Mouse (Mus musculus): ENCODE measurements at regions not wholly inside any gene's neighbourhood (a gene's known extent, or its start where the extent isn't known, plus 50 kb on each side); places are given as distances from the start of the nearest gene placed in this dataset.
A peak's percentile ranks its signal among the peaks of the same experiment; 100 is the strongest.

- Histone ChIP-seq H3K27ac (ENCODE audit: low read length) (no peak overlapping the region), H3K9ac (ENCODE audit: low read length) (no peak overlapping the region), H3K4me3 (ENCODE audit: low read length) (no peak overlapping the region), H3K36me3 (ENCODE audit: control insufficient read depth, insufficient read depth) (no peaks in the 10 kb centered on the region), H3K4me1 (ENCODE audit: control insufficient read depth, insufficient read depth, low read length) (no peaks in the 10 kb centered on the region), H3K9me3 (replicated peaks; ENCODE audit: control insufficient read depth, low read length) (no peaks in the 10 kb centered on the region), H3K27me3 (ENCODE audit: control insufficient read depth, insufficient read depth, low read length) (peaks cover 8% of the 10 kb centered on the region), H3K4me2 (ENCODE audit: low read depth, low read length) (no peak overlapping the region)
- ATAC-seq (replicated peaks; ENCODE audit: extremely low read depth, insufficient read depth, low FRiP score), result no peak
- WGBS, result 76% methylated on average over 9 of the region's 9 CpGs
Measured at GRCm38 (mm10) chr8:92219181-92219890, 138.1 kb upstream of the Irx5 start.

GRCm38 (mm10) chr8:92217521-92217920 is 139.9 kb upstream of the Irx5 start:
- Histone ChIP-seq H3K27ac (ENCODE audit: low read length) (no peak overlapping the region), H3K4me2 (ENCODE audit: low read depth, low read length) (no peak overlapping the region), H3K36me3 (ENCODE audit: control insufficient read depth, insufficient read depth) (no peaks in the 10 kb centered on the region), H3K9me3 (replicated peaks; ENCODE audit: control insufficient read depth, low read length) (no peaks in the 10 kb centered on the region), H3K4me3 (ENCODE audit: low read length) (no peak overlapping the region), H3K9ac (ENCODE audit: low read length) (no peak overlapping the region), H3K4me1 (ENCODE audit: control insufficient read depth, insufficient read depth, low read length) (no peaks in the 10 kb centered on the region), H3K27me3 (ENCODE audit: control insufficient read depth, insufficient read depth, low read length) (peaks cover 11% of the 10 kb centered on the region)
- WGBS, result 83% methylated on average over 2 of the region's 2 CpGs
- no peak for ATAC-seq (replicated peaks; ENCODE audit: extremely low read depth, insufficient read depth, low FRiP score)

DNA sequence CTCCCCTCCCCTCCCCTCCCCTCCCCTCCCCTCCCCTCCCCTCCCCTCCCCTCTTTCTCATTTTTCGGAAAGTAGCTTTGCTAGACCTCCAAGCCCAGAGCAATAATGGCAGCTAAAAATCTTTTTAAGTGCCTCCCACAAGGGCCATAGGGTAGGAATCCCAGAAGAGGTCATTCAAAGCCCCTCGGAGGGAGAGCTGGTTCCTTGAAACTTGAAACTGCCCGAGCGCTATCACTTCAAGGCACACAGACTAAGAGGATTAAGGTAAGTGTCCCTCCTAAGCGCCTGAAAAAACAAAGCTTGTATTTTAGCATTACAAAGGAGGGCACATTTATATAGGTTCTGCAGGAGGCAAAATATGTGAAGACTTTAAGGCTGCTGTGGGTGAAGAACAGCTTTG is 141.2 kb upstream of the Irx5 start:
- peaks cover 11% of the 10 kb centered on the region for H3K27me3 ChIP-seq (ENCODE audit: control insufficient read depth, insufficient read depth, low read length)
- no peak overlapping the region for H3K4me2 ChIP-seq (ENCODE audit: low read depth, low read length)
- whole genome bisulfite sequencing, result 14% methylated on average over 5 of the region's 5 CpGs
- no peak overlapping the region for H3K4me3 ChIP-seq (ENCODE audit: low read length)
- H3K4me1 ChIP-seq (ENCODE audit: control insufficient read depth, insufficient read depth, low read length), result no peaks in the 10 kb centered on the region
- H3K36me3 ChIP-seq (ENCODE audit: control insufficient read depth, insufficient read depth), result no peaks in the 10 kb centered on the region
- no peak overlapping the region for H3K9ac ChIP-seq (ENCODE audit: low read length)
- no peak overlapping the region for H3K27ac ChIP-seq (ENCODE audit: low read length)
- H3K9me3 ChIP-seq (replicated peaks; ENCODE audit: control insufficient read depth, low read length), result no peaks in the 10 kb centered on the region
- ATAC-seq (replicated peaks; ENCODE audit: extremely low read depth, insufficient read depth, low FRiP score), result no peak

- 78% methylated on average over 14 of the region's 14 CpGs for WGBS
- no peak overlapping the region for H3K27ac ChIP-seq (ENCODE audit: low read length)
- no peak overlapping the region for H3K4me3 ChIP-seq (ENCODE audit: low read length)
- no peak overlapping the region for H3K9ac ChIP-seq (ENCODE audit: low read length)
- no peak for ATAC-seq (replicated peaks; ENCODE audit: extremely low read depth, insufficient read depth, low FRiP score)
- no peaks in the 10 kb centered on the region for H3K9me3 ChIP-seq (replicated peaks; ENCODE audit: control insufficient read depth, low read length)
- H3K27me3 ChIP-seq (ENCODE audit: control insufficient read depth, insufficient read depth, low read length), result peaks cover 11% of the 10 kb centered on the region
- no peak overlapping the region for H3K4me2 ChIP-seq (ENCODE audit: low read depth, low read length)
- no peaks in the 10 kb centered on the region for H3K4me1 ChIP-seq (ENCODE audit: control insufficient read depth, insufficient read depth, low read length)
- no peaks in the 10 kb centered on the region for H3K36me3 ChIP-seq (ENCODE audit: control insufficient read depth, insufficient read depth)
Measured at GRCm38 (mm10) chr8:92212786-92213535, 144.5 kb upstream of the Irx5 start.

DNA sequence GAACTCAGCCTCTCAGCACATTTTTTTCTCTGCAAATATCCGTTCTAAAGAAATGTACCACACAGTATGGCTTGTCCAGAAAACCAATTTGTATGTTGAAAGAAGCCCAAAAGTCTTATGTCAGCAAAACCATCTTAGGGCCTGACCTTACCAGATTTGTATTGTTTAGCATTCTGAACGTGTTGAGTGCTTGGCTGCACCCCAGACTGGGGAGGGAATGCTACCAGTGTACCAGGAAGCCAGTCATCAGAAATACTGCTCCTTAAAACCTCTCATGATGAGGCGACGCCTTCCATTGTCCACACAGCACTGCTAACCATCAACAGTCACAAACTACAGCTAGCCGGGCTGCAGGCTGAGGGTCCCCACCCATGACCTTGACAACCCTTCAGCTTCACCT is 148.3 kb upstream of the Irx5 start:
- no peak for ATAC-seq (replicated peaks; ENCODE audit: extremely low read depth, insufficient read depth, low FRiP score)
- no peak overlapping the region for H3K4me3 ChIP-seq (ENCODE audit: low read length)
- H3K4me1 ChIP-seq (ENCODE audit: control insufficient read depth, insufficient read depth, low read length), result no peaks in the 10 kb centered on the region
- H3K36me3 ChIP-seq (ENCODE audit: control insufficient read depth, insufficient read depth), result no peaks in the 10 kb centered on the region
- 0 out of 2 replicates have a peak, but pooled peaks cover 3% of the 10 kb centered on the region for H3K27me3 ChIP-seq (ENCODE audit: control insufficient read depth, insufficient read depth, low read length)
- H3K4me2 ChIP-seq (ENCODE audit: low read depth, low read length), result no peak overlapping the region
- H3K9ac ChIP-seq (ENCODE audit: low read length), result no peak overlapping the region
- WGBS, result 34% methylated on average over 5 of the region's 5 CpGs
- no peaks in the 10 kb centered on the region for H3K9me3 ChIP-seq (replicated peaks; ENCODE audit: control insufficient read depth, low read length)
- no peak overlapping the region for H3K27ac ChIP-seq (ENCODE audit: low read length)

DNA sequence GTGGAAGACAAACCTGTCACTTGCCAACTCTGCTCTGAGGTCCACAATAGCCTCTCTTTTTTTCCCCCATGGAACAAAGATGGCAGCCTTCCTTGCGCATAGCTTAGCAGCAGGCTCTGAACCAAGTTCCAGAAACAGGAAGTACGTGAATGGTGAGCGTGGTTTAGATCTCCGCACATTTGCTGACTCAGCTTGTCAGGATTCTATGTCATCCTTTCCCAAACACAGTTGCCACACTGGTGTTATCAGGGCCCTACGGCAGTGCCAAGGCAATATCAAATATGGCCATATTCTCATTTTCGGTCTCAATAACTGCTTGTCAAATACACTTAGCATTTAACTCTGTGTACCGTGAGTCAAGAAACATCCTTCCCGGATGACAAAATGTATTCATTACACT is 161.8 kb upstream of the Irx5 start:
- 91% methylated on average over 8 of the region's 8 CpGs for WGBS
- Histone ChIP-seq H3K9ac (ENCODE audit: low read length) (no peak overlapping the region), H3K4me1 (ENCODE audit: control insufficient read depth, insufficient read depth, low read length) (no peaks in the 10 kb centered on the region), H3K36me3 (ENCODE audit: control insufficient read depth, insufficient read depth) (no peaks in the 10 kb centered on the region), H3K27me3 (ENCODE audit: control insufficient read depth, insufficient read depth, low read length) (no peaks in the 10 kb centered on the region), H3K4me2 (ENCODE audit: low read depth, low read length) (no peak overlapping the region), H3K9me3 (replicated peaks; ENCODE audit: control insufficient read depth, low read length) (no peaks in the 10 kb centered on the region), H3K27ac (ENCODE audit: low read length) (no peak overlapping the region), H3K4me3 (ENCODE audit: low read length) (no peak overlapping the region)
- no peak for ATAC-seq (replicated peaks; ENCODE audit: extremely low read depth, insufficient read depth, low FRiP score)

- H3K4me2 ChIP-seq (ENCODE audit: low read depth, low read length), result no peak overlapping the region
- no peak overlapping the region for H3K4me3 ChIP-seq (ENCODE audit: low read length)
- H3K27me3 ChIP-seq (ENCODE audit: control insufficient read depth, insufficient read depth, low read length), result no peaks in the 10 kb centered on the region
- no peak for ATAC-seq (replicated peaks; ENCODE audit: extremely low read depth, insufficient read depth, low FRiP score)
- 71% methylated on average over 14 of the region's 14 CpGs for WGBS
- no peak overlapping the region for H3K9ac ChIP-seq (ENCODE audit: low read length)
- no peaks in the 10 kb centered on the region for H3K4me1 ChIP-seq (ENCODE audit: control insufficient read depth, insufficient read depth, low read length)
- no peak overlapping the region for H3K27ac ChIP-seq (ENCODE audit: low read length)
- H3K36me3 ChIP-seq (ENCODE audit: control insufficient read depth, insufficient read depth), result no peaks in the 10 kb centered on the region
- H3K9me3 ChIP-seq (replicated peaks; ENCODE audit: control insufficient read depth, low read length), result no peaks in the 10 kb centered on the region
Measured at GRCm38 (mm10) chr8:92194065-92194464, 163.4 kb upstream of the Irx5 start.

GRCm38 (mm10) chr8:92190261-92191025 is 167.0 kb upstream of the Irx5 start:
- no peak overlapping the region for H3K4me3 ChIP-seq (ENCODE audit: low read length)
- no peak overlapping the region for H3K27ac ChIP-seq (ENCODE audit: low read length)
- WGBS, result 84% methylated on average over 16 of the region's 16 CpGs
- no peaks in the 10 kb centered on the region for H3K4me1 ChIP-seq (ENCODE audit: control insufficient read depth, insufficient read depth, low read length)
- H3K9ac ChIP-seq (ENCODE audit: low read length), result no peak overlapping the region
- no peaks in the 10 kb centered on the region for H3K36me3 ChIP-seq (ENCODE audit: control insufficient read depth, insufficient read depth)
- no peak overlapping the region for H3K4me2 ChIP-seq (ENCODE audit: low read depth, low read length)
- H3K27me3 ChIP-seq (ENCODE audit: control insufficient read depth, insufficient read depth, low read length), result no peaks in the 10 kb centered on the region
- no peak for ATAC-seq (replicated peaks; ENCODE audit: extremely low read depth, insufficient read depth, low FRiP score)
- 0 out of 2 replicates have a peak, but pooled peaks cover 5% of the 10 kb centered on the region for H3K9me3 ChIP-seq (replicated peaks; ENCODE audit: control insufficient read depth, low read length)

DNA sequence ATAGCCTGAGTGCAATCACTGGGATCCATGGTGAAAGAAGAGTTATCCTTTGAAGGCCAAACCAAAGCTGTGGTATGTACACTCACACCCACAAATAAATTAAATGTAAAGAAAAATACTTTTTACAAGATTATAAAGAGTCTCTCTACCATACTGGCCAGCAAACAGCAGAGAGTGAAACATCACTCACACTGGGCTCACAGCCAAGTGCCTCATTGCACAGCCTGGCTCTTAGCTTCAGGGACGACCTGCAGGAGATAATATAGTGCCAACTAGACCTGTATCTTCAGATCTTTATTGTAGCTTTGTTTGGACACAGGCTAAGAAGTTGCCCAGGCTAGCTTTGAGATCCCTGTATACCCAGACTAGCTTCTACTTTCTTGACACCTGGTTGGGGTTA is 174.1 kb upstream of the Irx5 start:
- peak; percentile 32; the same call in 1 of the 2 replicates for ATAC-seq (replicated peaks; ENCODE audit: extremely low read depth, insufficient read depth, low FRiP score)
- Histone ChIP-seq H3K9ac (ENCODE audit: low read length) (no peak overlapping the region), H3K27me3 (ENCODE audit: control insufficient read depth, insufficient read depth, low read length) (no peaks in the 10 kb centered on the region), H3K4me3 (ENCODE audit: low read length) (no peak overlapping the region), H3K9me3 (replicated peaks; ENCODE audit: control insufficient read depth, low read length) (0 out of 2 replicates have a peak, but pooled peaks cover 3% of the 10 kb centered on the region), H3K27ac (ENCODE audit: low read length) (no peak overlapping the region), H3K4me1 (ENCODE audit: control insufficient read depth, insufficient read depth, low read length) (peaks cover 8% of the 10 kb centered on the region; the same call in 1 of the 2 replicates), H3K36me3 (ENCODE audit: control insufficient read depth, insufficient read depth) (no peaks in the 10 kb centered on the region), H3K4me2 (ENCODE audit: low read depth, low read length) (no peak overlapping the region)
- whole genome bisulfite sequencing, result 9% methylated on average over 1 of the region's 1 CpGs
